Mouse (Mus musculus): ENCODE data around the gene Pdcd6ip.
"Not testable (repeated sequence)": the region's sequence is repeated elsewhere in the genome, so short reads cannot be mapped to it uniquely, and the experiment has no call there.

The Pdcd6ip gene

DNA sequence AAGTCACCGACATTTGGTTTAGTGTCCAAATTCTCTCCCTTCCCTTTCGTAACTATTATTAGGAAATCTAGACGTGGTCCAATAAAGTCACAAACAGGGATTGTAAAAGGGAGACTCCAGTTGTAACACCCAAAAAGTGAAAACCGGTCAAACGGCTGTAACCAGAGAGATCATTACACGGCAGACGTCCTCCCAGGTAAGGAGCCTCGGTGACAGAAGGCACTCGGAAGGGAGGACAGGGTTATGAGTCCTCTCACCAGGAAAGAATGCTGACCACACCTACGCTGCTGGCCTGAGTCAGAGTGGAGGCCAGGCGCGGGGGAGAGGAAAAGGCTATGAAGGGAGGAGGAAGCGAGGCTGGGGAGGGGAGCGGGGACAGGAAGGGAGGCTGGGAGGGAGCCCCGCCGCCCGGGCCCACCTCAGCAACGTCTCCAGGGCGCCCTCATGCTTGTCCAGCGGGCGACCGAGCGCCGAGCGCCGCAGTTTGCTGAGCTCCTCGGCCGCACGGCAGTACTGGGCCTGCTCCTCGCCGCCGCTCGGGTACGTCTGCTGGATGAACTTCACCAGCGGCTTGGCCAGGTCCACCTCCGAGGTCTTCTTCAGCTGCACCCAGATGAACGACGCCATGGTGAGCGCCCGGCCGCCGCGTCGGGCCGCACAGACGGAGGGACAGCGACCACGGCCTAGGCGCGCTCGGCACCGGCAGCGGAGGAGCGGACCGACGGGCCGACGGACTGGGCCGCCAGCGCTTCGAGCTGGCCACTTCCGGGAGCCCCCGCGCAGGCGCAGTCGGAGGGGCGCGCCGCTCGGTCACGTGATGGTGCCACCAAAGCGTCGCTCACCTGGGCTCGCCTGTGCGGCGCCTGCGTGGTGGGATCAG, at the start of gene Pdcd6ip:
Gene Pdcd6ip, minus strand, starts transcription at position 779 of the 880 bp plus-strand sequence.
- DNase-seq (ENCODE audit: low spot score), result peak; percentile 93

DNA sequence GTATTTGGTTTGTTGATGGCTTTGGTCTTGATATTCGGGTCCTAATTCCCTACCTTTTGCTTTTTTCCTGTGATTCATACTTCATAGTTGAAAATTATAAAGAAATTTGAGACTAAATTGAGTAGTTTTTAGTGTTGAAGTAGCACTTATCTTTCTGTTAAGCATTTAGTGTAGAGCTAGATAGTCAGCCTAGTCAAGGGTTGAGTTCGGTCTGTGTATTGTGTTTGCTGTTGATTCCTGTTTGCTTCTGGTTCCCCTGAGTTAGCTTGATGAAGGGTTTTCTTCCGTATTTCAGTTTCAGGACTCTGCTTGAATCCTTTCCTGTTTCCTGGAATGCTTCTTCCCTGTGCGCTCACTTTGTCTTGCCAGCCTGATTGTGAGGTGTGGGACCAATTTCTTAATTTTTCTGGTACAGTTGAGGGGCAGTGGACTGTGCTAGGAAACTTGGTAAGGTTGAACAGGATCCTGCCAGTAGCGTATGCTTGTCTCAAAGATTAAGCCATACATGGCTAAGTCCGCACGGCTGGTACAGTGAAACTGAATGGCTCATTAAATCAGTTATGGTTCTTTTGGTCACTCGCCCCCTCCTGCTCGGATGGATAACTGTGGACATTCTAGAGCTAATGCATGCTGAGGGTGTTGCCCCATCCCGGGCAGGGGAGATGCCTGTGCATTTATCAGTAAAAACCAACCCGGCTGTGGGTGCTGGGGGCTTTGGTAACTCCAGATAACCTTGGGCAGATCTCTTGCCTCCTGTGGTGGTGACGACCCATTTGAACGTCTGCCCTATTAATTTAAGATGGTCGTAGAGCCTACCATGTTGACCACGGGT, 48.0 kb upstream of the Pdcd6ip start:
- no peak for DNase-seq (ENCODE audit: low spot score)

DNA sequence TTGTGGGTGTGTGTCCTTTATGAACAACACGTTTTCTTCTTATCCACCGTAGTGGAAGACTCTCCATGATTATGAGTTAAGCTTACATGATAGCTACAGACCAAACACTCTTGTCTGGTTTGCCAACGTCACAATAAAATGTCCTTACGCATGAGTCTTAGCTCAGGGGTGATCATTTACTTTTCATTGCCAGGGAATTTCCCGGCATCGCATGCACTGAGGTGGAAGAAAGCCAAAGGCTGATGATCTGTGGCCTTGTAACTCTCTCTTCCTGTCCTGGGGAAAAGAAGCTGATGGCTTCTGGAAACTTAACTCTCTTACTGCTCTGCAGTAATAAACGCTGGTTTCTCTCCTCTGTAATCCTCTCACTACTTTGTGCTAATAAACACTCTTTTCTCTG, 41.3 kb upstream of the Pdcd6ip start:
- no peak for DNase-seq (ENCODE audit: low spot score)

DNA sequence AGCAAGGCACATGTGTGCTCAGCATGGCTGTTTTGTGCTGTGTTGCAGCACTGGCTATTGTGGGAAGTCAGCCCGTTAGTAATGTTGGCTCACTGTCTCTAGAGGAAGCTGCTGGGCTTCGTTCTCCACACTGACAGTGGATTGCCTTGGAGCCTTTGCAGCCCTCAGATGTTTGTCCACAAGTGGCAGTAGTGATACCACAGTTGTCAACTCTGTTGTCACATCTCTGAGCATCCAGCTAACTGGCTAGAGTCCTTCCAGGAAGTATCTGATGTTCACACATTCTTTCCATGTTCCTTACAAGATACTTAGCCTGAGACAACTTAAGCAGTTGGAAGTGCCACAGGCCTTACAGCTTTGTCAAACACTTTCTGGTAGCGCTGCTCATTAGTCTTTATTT, 35.2 kb upstream of the Pdcd6ip start:
- peak; percentile 12 for DNase-seq (ENCODE audit: low spot score)

DNA sequence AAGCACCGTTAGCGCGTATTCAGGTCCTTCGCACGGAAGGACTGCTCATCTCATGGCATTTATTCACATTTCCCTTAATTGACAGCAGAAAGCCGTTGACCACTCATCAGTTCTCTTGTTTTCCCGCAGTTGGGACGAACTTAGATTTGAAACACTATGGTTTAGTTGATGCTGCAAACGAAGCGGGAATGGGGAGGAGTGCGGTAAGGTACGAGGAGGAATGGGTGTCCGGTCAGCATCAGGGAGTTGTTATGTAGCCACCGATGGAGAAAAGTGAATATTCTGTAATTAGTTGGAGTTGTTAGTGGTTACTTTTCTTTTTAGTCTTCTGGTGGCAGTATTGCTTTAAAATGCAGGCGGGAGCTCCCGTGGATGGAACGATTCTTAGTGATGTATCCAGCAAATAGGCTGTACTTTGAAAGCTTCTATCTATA, 34.3 kb upstream of the Pdcd6ip start:
- DNase-seq (ENCODE audit: low spot score), result peak; percentile 31

DNA sequence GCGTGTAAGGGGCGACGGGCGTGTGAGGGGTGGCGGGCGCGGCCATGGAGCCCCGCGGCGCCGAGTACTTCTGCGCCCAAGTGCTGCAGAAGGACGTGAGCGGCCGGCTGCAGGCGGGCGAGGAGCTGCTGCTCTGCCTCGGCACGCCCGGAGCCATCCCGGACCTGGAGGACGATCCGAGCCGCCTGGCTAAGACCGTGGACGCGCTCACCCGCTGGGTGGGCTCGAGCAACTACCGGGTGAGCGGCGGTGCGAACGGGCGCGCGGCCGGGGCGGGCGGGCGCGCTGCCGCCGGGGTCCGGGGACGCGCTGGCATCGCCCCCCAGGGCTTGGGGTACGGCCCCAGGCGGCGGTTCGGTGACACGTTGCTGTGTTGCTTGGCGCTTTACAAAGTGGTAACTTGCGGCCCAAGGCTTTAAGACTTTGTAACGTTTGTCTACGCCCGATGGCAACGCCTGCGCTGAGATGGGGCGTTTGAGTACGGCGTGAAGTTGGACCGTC, 33.6 kb upstream of the Pdcd6ip start:
- peak; percentile 25 for DNase-seq (ENCODE audit: low spot score)

DNA sequence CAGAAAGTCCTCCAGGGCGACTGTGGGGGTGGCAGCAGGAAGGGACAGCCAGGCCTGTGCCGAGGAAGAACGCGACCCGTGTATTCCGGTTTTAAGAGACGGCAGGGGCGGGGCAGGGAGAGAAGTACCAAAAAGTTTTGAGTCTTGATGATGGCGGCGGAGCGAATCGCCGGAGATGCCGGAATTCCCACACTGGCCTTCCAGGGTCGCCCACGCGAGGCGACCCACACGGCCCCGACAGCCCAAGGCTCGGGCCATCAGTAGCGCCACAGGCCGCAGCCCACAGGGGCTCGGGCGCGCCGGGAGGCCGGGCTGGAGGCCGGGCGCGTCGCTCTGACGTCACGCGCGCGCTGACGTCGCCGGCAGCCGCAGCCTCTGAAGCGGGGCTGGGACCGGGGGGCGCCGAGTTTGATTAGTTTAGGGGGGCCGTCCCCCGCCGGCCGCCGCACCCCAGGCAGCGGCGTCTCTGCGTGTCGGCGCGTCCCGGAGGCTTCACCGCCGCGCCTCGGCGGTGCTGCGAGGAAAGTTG, 33.1 kb upstream of the Pdcd6ip start, which contains the start of gene Clasp2:
Gene Clasp2, plus strand, starts transcription at position 366 of the 529 bp plus-strand sequence.
- peak; percentile 75 for DNase-seq (ENCODE audit: low spot score)

DNA sequence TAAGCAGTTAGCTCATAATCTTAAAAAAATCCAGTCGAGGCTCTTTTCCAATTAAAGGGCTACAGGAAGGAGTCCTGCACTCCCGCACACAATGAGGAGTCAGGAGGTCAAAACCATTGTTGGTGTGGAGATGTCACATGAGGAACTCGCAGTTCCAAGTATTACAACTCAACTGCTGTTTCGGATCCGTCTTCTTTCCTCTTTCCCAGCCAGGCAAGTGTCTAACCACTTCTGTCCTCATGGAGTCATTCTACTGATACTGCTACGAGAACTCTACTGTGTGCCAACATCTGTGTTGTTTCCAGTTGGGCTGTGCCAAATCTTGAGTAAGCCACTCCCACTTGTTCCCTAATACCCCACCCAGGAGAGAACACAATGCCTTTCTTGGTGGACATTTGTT, 30.9 kb upstream of the Pdcd6ip start:
- no peak for DNase-seq (ENCODE audit: low spot score)

DNA sequence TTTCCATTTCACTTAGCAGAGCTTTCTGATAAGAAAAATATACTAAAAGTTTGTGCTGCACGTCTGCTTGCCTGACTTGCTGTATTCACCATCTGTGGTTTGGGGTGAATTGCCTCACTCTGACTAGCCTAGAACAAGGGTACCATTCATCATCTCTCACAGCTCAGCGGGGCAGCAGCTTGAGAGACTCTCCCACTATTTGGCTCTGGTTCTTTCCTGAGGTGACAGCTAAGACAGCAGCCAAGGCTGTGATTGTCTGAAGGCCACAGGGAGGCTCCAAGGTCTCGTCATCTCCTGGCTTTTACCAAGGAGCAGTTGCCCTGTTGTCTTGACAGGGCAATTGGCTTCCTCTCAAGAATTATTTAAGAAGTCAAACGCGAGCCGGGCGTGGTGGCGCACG, 30.0 kb upstream of the Pdcd6ip start:
- DNase-seq (ENCODE audit: low spot score), result peak; percentile 16

DNA sequence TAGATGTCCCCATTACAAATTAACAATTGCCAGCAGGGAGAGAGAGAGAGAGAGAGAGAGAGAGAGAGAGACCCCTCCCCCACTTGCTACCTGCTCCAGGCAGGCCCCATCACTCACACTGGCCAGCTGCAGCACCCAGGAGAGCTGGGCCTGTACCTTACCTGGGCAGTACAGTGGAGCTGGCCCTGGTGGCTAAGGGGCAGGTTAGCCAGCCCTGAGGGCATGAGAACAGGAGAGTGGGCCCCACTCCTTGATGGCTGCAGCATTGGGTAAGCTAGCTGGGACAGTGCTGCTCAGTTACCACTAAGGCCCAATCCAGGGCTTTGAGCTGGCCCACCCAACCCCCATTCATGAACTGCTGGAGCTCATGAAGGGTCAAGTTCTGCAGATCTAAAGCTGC, 27.9 kb upstream of the Pdcd6ip start:
- no peak for DNase-seq (ENCODE audit: low spot score)

DNA sequence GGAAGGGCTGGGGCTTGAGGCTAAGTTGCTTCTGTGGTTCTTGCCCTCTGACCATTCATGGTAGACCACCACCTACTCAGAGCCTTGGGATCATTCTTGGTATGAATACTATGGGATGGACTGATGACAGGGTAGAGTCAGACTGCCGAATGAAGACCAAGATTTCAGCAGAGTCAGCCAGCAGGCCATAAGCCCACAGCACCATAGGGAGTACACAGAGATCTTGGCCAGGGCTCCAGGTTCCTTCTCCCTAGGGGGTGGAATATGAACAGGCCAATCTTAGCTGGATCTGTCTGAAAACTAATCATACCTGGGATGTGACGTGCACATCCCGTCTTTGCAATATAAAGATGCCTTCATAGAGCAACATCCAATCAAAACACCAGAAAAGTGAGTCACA, 23.5 kb upstream of the Pdcd6ip start:
- DNase-seq (ENCODE audit: low spot score), result no peak

DNA sequence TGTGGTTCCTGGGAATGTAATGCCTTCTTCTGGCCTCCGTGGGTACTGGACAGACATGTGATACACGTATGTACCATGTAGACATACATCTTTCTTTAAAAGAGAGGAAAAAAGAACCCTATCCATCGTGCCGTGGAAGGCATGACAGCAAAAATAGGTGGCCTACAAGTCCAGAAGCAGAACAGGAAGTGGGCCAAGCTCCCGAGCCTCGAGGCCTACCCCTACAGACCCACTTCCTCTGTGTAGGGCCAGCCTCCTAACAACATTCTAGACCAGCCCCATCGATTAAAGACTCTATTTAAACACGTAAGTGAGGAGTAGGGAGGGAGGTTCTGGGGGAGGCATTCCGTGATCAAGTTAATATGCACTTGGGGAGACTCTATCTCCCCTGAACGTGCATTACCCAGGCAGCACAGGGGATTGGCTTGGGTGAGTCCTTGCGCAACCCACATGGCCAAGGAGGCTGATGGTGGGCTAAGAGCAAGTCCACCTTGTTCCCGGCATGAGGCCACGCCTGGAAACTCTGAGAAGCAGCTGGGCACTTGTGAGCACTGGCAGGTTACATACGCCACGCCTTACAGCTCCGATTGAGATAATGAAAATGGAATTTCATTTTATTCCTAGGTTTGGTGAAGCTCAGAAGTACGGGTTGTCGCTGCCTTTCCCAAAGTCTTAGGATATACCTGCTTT, 19.1 kb upstream of the Pdcd6ip start:
- DNase-seq (ENCODE audit: low spot score), result no peak

DNA sequence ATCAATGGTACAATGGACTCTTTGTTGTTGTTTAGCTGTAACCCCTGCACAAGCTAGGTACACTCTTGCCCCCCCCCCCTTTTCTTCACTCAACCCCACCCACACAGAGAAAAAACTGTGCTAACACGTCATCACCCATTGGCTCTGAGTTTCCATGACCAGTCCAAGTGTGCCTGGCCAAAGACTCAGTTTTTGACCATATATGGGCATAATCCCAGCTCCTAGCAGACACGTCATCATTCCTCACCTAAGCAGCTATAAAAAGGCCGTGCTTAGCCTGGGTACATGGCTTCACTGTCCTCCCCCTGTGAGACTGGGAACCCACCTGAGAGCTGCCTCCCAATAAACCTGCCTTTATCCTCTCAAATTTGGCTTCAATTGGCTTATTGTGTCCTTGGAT, 18.1 kb upstream of the Pdcd6ip start:
- DNase-seq (ENCODE audit: low spot score), result no peak

DNA sequence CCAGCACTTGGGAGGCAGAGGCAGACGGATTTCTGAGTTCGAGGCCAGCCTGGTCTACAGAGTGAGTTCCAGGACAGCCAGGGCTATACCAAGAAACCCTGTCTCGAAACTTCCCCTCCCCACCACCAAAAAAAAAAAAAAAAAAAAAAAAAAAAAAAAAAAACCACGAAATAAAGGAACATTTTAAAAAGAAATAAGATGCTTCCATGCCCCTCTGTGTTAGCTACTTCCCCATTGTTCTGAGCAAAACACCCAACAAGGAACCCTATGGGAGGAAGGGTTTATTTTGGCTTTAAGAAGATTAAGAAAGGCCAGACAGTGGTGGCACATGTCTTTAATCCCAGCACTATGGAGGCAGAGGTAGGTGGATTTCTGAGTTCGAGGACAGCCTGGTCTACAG, 17.6 kb upstream of the Pdcd6ip start:
- not testable (repeated sequence) for DNase-seq (ENCODE audit: low spot score)

DNA sequence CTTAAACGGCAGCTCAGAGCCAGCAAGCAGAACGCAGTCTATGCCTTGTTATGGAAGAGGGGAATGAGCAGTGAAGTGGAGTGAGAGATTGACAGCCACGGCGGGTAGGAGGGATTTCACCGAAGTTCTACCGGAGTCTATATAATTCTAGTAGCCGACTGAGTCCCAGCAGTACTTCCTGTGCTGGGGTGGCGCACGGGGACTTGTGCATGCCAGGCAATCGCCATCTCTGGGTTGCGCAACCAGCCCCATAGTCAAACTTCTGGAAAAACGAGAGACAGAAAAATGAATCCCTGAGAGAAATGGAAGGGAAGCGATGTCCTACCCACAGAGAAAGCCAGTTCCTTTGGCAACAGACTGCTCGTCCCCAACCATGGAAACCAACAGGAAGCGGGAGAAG, 16.6 kb upstream of the Pdcd6ip start:
- DNase-seq (ENCODE audit: low spot score), result no peak

DNA sequence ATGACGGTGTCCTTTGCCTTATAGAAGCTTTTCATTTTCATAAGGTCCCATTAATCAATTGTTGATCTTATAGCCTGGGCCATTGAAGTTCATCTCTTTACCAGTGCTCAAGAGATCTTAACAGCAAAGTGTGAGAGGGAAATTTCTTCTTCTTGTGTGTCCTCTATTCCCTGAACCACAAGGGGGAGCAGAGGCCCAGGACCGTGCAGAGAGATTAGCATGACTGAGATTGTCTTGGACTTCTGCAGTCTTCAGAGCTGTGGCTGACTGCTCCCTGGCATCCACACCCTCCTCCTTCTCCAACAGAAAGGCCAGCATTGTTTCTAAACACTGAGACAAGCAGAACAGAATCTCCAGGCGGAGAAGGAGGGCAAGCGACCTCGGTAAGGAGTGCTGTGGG, 11.0 kb upstream of the Pdcd6ip start:
- DNase-seq (ENCODE audit: low spot score), result peak; percentile 42

DNA sequence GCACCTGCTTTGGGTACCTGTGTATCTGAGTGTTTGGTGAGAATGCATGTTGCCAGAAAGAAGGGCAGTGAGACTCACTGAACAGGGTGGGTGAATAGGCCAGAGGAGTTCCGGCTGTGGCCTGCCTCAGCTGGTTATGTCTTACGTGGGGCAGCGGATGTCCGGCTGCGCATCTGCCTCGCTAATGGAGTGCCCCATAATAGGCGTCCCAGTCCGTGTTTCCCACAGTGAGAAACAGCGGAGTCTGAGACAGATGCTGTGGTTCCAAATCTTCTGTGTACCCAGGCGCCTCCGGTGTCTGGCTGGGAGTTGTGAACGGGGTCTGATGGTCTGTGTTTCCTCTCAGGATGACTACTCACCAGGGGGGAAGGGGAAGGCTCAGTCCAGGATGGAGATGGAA, 2.8 kb upstream of the Pdcd6ip start:
- DNase-seq (ENCODE audit: low spot score), result no peak

DNA sequence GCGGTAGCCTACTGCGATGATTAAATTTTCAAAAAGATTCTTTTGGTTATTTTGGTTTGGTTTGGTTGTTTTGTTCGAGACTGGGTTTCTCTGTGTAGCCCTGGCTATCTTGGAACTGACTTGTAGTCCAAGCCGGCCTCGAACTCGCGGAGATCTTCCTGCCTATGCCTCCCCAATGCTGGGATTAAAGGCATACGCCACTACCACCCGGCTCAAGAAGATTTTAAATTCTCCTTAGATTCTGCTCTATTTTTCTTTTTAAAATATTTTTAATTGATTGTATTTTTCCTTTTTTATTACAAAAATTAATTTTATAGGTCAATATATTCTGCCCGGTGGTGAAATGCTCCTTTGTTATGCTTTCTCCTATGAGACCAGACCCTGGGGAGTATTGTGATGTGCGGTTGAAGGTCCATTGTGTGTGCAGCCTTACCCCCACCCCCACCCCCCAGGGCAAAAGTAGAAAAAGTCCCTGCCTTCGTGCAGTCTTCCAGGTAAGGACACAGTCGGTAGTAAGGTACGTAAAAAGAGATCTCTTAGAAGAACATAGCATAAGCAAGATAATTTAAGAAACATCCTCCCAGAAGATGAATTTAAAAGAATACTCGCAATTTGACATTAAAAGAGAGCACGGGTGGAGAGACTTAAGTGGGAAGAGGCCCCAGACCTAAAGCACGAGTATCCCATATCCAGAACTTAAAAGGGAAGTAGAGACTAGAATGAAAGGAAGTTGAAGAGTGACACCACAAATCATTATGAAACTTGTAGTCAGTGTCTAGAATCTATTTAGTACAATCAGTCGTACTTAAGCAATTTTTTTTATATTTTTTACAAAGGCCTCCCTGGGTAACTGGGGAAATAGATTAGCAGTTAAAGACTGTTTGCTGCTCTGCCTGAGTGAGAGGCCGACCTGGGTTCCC, 562 bp upstream of the Pdcd6ip start:
- no peak for DNase-seq (ENCODE audit: low spot score)

DNA sequence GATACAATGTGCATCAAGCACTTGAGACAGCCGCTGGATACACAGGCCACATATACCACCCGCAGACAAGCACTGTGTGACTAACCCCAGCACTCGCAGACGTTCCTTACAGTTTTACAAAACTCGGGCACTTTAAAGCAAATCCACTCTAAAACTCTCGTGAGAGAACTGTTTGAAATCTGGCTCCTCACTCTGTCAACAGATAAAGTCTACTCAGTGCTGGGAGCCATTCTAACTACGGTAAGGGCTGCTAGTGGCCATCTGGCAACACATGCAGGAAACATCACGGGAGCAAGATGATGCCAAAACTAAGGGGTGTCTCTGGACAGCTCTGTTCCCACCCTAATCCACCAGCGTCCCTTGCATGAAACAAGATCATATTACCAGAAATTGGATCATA, 1.2 kb downstream of the Pdcd6ip start:
- DNase-seq (ENCODE audit: low spot score), result no peak

DNA sequence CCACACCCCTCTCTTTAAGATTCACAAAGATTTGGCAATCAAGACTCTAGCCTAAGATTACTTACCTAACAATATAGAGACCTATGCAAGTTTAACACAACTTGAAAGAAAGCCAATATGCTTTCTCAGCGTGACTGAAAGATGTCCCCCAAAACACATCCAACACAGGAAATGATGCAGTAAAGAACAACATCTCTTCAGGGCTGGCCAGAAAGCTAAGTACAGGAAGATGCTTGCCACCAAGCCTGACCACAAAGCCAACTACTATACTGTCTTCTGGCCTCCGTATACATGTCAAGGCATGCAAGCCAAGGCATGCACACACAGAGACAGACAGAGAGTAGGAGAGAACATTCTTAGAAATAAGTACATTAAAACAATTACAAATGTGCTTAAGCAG, 2.0 kb downstream of the Pdcd6ip start:
- DNase-seq (ENCODE audit: low spot score), result no peak
